Mouse (Mus musculus) bone marrow macrophage, adult 2 months (primary cell): ENCODE data around the gene Lkaaear1. TPM values are rescaled to one million over a fixed set of nuclear protein-coding genes. Genes with fewer than 3 reads are reported as not detected.
A peak's percentile ranks its signal among the peaks of the same experiment; 100 is the strongest.

Experiments
- H3K27ac ChIP-seq: 2 replicates; pipeline ENCODE4 v1.5.1; 2012; ENCODE audit warnings: low read depth, low read length; ENCODE audit not compliant: insufficient read depth
- H3K4me1 ChIP-seq: 2 replicates; pipeline ENCODE4 v1.6.1; 2012; ENCODE audit warnings: low read length; ENCODE audit not compliant: control insufficient read depth, insufficient read depth
- H3K4me3 ChIP-seq: 2 replicates; pipeline ENCODE4 v1.5.1; 2012; ENCODE audit warnings: mild to moderate bottlenecking, low read length, moderate library complexity; ENCODE audit not compliant: insufficient read depth
- CTCF ChIP-seq: IDR thresholded peaks from 2 replicates; pipeline ENCODE4 v1.5.1; 2012; ENCODE audit warnings: low read depth, mild to moderate bottlenecking, low read length, moderate library complexity
- POLR2A ChIP-seq: IDR thresholded peaks from 2 replicates; pipeline ENCODE4 v1.6.1; 2012; ENCODE audit warnings: mild to moderate bottlenecking, low read depth, low read length, borderline replicate concordance
- polyA plus RNA-seq: library from polyadenylated mRNA; stranded (reverse); fragments of >200 nt; gene quantifications from 2 replicates; pipeline ENCODE4 v1.2.4, GENCODE M21; 2012; ENCODE audit not compliant: missing spikeins, insufficient read depth, insufficient read length

Lkaaear1 gene
- polyA plus RNA-seq, 1 experiment: not detected

GRCm38 (mm10) chr2:181685686-181686085 is 12.6 kb downstream of the Lkaaear1 start:
- TF ChIP-seq CTCF: no peak
- TF ChIP-seq POLR2A: no peak
- H3K4me1 ChIP-seq: peaks cover 18% of the 10 kb centered on the region

GRCm38 (mm10) chr2:181684713-181685112 is 13.5 kb downstream of the Lkaaear1 start:
- Histone ChIP-seq H3K4me1 (peaks cover 8% of the 10 kb centered on the region; the same call in 1 of the 2 replicates), H3K27ac (no peak overlapping the region), H3K4me3 (no peak overlapping the region)
- TF ChIP-seq POLR2A: no peak

More at GRCm38 (mm10) chr2:181685686-181686085, 12.6 kb downstream of the Lkaaear1 start:
- Histone ChIP-seq H3K27ac (no peak overlapping the region), H3K4me3 (no peak overlapping the region)

DNA sequence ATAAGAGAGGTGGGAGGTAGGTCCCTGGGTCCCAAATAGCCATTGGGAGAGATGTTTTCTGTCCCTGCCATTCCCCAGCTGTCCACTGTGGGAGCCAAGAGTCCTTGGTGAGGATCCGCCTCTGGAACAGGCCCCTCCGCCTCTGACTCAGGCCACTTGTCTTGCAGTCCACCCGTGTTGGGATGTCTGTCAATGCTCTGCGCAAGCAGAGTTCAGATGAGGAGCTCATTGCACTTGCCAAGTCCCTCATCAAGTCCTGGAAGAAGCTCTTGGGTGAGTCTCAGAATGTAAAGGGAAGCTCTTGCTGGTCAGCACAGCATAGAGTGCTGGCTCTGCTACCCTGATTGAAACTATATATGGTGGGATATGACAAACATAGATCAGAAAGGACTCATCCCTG is 14.9 kb downstream of the Lkaaear1 start:
- Histone ChIP-seq H3K4me1 (peaks cover 9% of the 10 kb centered on the region; the same call in 1 of the 2 replicates), H3K27ac (no peak overlapping the region), H3K4me3 (no peak overlapping the region)
- TF ChIP-seq POLR2A (no peak), CTCF (no peak)

DNA sequence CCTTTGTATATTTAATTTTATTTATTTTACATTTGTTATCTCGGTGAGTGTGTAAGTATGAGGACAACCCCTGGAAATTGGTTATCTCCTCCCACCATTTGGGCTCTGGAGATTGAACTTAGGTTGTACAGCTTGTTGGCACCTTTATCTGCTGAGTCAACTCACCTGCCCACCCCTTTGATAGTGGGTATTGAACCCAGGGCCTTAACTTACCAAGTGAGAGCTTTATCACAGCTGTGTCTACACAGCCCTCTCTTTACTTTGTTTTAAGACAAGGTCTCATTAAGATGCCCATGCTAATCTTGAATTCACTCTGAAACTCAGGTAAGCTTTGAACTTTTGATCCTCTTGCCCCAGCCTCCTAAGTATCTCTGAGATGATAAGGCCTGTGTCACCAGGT is 16.3 kb downstream of the Lkaaear1 start:
- TF ChIP-seq CTCF (no peak), POLR2A (no peak)
- Histone ChIP-seq H3K4me3 (no peak overlapping the region), H3K4me1 (peaks cover 9% of the 10 kb centered on the region; the same call in 1 of the 2 replicates), H3K27ac (no peak overlapping the region)

- Histone ChIP-seq H3K4me3 (peak overlapping the region; percentile 68), H3K4me1 (peaks cover 12% of the 10 kb centered on the region), H3K27ac (no peak overlapping the region)
- TF ChIP-seq CTCF (no peak), POLR2A (0 out of 2 replicates have a peak, but pooled peaks have one; percentile 19)
Measured at GRCm38 (mm10) chr2:181680716-181681117, 17.5 kb downstream of the Lkaaear1 start.

GRCm38 (mm10) chr2:181679951-181680715 is 18.1 kb downstream of the Lkaaear1 start, which contains the start of gene Tcea2:
Tcea2 (plus strand) TSS chr2:181680310.
- H3K4me1 ChIP-seq: peaks cover 17% of the 10 kb centered on the region
- peak within 1 kb of the TSS; percentile 22 for H3K27ac ChIP-seq

DNA sequence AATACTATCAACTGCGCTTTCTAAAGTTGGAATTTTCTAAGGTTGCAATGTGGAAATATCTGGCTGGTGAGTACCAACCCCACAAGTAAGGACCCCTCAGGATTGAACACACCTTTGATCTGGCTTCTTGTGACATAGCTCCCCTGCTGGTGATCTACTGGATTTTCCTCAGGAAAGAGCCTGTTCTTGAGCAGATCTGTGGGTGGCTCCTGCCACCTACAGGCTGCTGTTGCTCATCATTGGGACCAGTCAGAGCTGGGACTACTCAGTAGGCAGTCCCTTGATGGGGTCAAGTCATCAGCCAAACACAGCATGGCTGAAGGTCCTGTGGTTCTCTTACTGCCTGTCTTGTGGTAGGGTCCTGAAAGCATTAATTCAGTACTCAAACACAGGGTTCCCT is 19.5 kb downstream of the Lkaaear1 start:
- TF ChIP-seq POLR2A (no peak), CTCF (peak; percentile 96)
- Histone ChIP-seq H3K4me1 (peaks cover 13% of the 10 kb centered on the region), H3K4me3 (no peak overlapping the region), H3K27ac (no peak overlapping the region)

More at GRCm38 (mm10) chr2:181679951-181680715, 18.1 kb downstream of the Lkaaear1 start, which contains the start of gene Tcea2:
- peak within 1 kb of the TSS; percentile 68 for H3K4me3 ChIP-seq
- no peak for TF ChIP-seq CTCF
- no peak for TF ChIP-seq POLR2A

GRCm38 (mm10) chr2:181677755-181678098 is 20.5 kb downstream of the Lkaaear1 start:
- Histone ChIP-seq H3K27ac (no peak overlapping the region), H3K4me3 (no peak overlapping the region), H3K4me1 (peaks cover 13% of the 10 kb centered on the region)
- TF ChIP-seq POLR2A (no peak), CTCF (no peak)

- Histone ChIP-seq H3K27ac (no peak overlapping the region), H3K4me3 (no peak overlapping the region), H3K4me1 (peaks cover 13% of the 10 kb centered on the region)
- no peak for TF ChIP-seq CTCF
- TF ChIP-seq POLR2A: no peak
Measured at GRCm38 (mm10) chr2:181677096-181677754, 21.0 kb downstream of the Lkaaear1 start.

GRCm38 (mm10) chr2:181676424-181676823 is 21.8 kb downstream of the Lkaaear1 start:
- Histone ChIP-seq H3K27ac (no peak overlapping the region), H3K4me1 (peaks cover 13% of the 10 kb centered on the region), H3K4me3 (no peak overlapping the region)

More at GRCm38 (mm10) chr2:181676424-181676823, 21.8 kb downstream of the Lkaaear1 start:
- TF ChIP-seq POLR2A: no peak
- TF ChIP-seq CTCF: no peak
